In the genomic region with DNA sequence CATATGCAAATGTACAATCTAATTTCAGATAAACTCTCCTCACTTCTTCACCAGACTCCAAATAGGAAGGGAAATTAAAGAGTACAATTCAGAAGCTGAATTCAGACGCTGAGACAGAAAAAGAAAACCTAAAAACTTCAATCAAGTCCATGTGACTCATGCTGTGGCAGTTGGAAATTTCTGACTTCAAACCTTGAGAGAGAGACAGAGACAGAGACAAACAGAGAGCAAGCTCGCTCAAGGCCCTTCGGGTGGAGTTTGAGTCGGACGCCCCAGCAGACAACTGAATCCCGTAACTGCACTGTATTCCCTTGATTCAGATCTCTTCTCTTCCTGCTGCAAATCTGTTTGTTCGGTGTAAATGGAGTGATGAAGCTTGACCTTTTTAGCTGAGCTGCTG, we compare ENCODE assay signal across 13 mouse cellular contexts. TPM values are rescaled to one million over a fixed set of nuclear protein-coding genes. Genes with fewer than 3 reads are reported as not detected.
"Had no signal": no experiment of that assay in that cellular context is flagged by ENCODE, and none has a peak within 500 bp of the region (broad histone marks: within the 10 kb centered on the region; RNA-seq: fewer than 3 reads in every experiment).

No protein-coding gene starts in this region.

- H3K4me3 ChIP-seq: kidney, embryonic 15.5 days; limb, embryonic 15.5 days; liver, embryonic 12.5 days; megakaryocyte, embryonic 14.5 days; midbrain, embryonic 12.5 days; neural tube, embryonic 12.5 days; stomach, embryonic 15.5 days had no signal

- DNase-seq: kidney, postnatal 14 days; lung, embryonic 14.5 days; lung, postnatal 10 days; thymus, postnatal 36 days had no signal

- H3K27ac ChIP-seq: limb, embryonic 15.5 days; liver, embryonic 12.5 days; macrophage; midbrain, embryonic 12.5 days; neural tube, embryonic 12.5 days; stomach, embryonic 15.5 days had no signal

RNA-seq across cellular contexts. Expression of a gene that starts 30.7 kb away (rescaled TPM):
- total RNA-seq: neutrophil, adult 5-6 weeks had no signal
